Mouse (Mus musculus) kidney, adult 2 months (tissue): Measurements from ENCODE around the gene Apmap.

Experiments
- CTCF ChIP-seq: fragments of 200-500 bp; conservative IDR thresholded peaks from 2 replicates; pipeline ENCODE4 v1.5.1; 2011; ENCODE audit warnings: low read depth, mild to moderate bottlenecking, control low read depth, low read length, moderate library complexity, mixed read lengths; ENCODE audit not compliant: insufficient read depth, insufficient read length
- POLR2A ChIP-seq: fragments of 200-500 bp; IDR thresholded peaks from one replicate; pipeline ENCODE4 v1.6.1; 2011; ENCODE audit warnings: low read depth, low read length, control low read depth

GRCm38 (mm10) chr2:150570761-150571160, 37.6 kb downstream of the Apmap start:
- no peak for TF ChIP-seq CTCF
- TF ChIP-seq POLR2A: no peak
